Mouse (Mus musculus) megakaryocyte, embryonic 14.5 days (primary cell): Measurements from ENCODE around the gene Asb10.

Source experiments
- FLI1 ChIP-seq: IDR thresholded peaks from 2 replicates; pipeline ENCODE4 v1.6.1; 2012; ENCODE audit warnings: low read length, inconsistent platforms, mixed read lengths
- GATA1 ChIP-seq: IDR thresholded peaks from 3 replicates; pipeline ENCODE4 v1.6.1; 2012; ENCODE audit warnings: mixed read lengths, low read length, inconsistent platforms, borderline replicate concordance

- no peak for TF ChIP-seq GATA1
- no peak for TF ChIP-seq FLI1
These were observed 13.0 kb downstream of the Asb10 start for GRCm38 (mm10) chr5:24527780-24528179.
